Mouse (Mus musculus): Measurements from ENCODE around the gene Acp2. TPM values are rescaled to one million over a fixed set of nuclear protein-coding genes. Genes with fewer than 3 reads are reported as not detected.
"Not testable (repeated sequence)": the region's sequence is repeated elsewhere in the genome, so short reads cannot be mapped to it uniquely, and the experiment has no call there.

The Acp2 gene
- polyA plus RNA-seq, 1 experiment from 2014 or later = 35.1 TPM

DNA sequence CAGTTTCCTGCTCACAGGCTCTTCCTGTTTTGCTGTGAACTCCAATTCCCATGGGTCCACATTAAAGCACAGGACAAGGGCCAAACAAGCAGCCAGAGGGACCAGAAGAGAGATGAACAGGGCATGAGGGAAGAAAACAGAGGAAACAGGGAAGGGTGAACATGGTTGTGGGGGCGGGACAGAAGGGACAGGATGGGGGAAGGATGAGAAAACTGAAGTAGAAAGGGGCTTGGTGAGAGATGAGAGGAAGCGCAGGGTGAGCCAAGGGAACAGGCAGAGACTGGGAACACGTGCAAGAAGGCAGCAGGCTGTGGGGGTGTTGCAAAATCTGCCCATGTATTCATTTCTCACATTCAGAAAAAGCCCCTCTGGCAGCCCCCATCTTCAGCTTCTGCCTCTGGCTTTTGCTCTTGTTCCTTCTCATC is 6.1 kb upstream of the Acp2 start:
- Histone ChIP-seq H3K4me1 (peaks cover 11% of the 10 kb centered on the region), H3K36me3 (no peaks in the 10 kb centered on the region), H3K9me3 (replicated peaks) (no peaks in the 10 kb centered on the region), H3K9ac (replicated peaks) (no peak overlapping the region), H3K27me3 (replicated peaks) (no peaks in the 10 kb centered on the region), H3K4me3 (replicated peaks) (no peak overlapping the region), H3K4me2 (no peak overlapping the region), H3K27ac (replicated peaks) (no peak overlapping the region)
- no peak for ATAC-seq (ENCODE audit: low FRiP score)
- 75% methylated on average over 3 of the region's 3 CpGs for WGBS

DNA sequence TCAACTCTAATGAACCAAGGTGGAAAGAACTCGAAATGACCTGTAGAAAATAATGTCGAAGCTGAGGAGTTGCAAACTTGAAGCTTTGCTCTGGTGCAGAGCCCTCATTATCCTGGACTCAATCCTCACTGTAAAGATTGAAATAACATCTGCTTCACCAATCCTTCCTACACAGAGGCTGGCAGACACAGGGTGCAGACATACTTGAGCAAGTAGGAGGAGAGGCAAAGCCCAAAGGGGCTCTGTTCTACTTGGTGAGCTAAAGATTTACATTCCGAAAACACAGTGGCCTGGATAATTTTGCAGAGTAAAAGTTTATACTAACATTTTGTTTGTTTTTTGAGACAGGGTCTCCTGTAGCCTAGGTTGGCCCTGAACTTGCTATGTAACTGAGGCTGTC is 3.8 kb upstream of the Acp2 start:
- H3K27ac ChIP-seq (replicated peaks) = no peak overlapping the region
- no peaks in the 10 kb centered on the region for H3K27me3 ChIP-seq (replicated peaks)
- no peaks in the 10 kb centered on the region for H3K36me3 ChIP-seq
- ATAC-seq (ENCODE audit: low FRiP score) = no peak
- H3K4me3 ChIP-seq (replicated peaks) = no peak overlapping the region
- H3K9me3 ChIP-seq (replicated peaks) = no peaks in the 10 kb centered on the region
- 86% methylated on average over 3 of the region's 3 CpGs for WGBS
- no peak overlapping the region for H3K4me2 ChIP-seq
- no peak overlapping the region for H3K9ac ChIP-seq (replicated peaks)
- H3K4me1 ChIP-seq = peaks cover 24% of the 10 kb centered on the region

DNA sequence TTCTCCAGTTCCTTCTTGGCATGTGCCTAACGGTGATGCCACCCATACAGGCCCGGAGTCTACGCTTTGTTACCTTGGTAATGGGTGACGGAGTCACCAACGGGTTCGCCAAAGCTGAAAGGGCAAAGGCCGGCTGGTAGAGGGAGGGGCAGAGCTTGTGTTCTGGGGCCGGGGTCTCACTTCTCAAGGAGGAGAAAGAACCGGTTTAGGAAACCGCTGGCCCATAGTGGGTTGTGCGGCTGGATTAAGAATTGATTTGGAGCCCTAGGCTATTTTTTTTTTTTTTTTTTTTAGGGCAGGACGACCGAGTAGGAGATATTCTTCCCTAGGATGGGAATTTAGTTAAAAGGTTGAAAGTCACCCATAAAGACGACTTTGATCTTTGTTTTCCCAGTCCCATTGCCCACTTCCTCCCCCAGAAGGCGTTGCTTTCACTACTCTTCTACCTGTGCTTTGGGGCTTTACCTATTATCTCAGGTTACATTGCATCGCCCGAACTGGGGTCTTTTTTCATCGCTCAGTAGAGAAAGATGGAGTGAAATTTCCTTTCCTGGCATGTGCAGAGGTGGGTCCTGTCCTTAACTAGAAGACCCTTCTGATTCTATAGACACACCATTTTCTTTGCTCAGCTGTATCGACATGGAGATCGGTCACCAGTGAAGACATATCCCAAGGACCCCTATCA is 429 bp downstream of the Acp2 start:
- 12% methylated on average over 20 of the region's 20 CpGs for WGBS
- Histone ChIP-seq H3K4me3 (replicated peaks) (peak overlapping the region; percentile 56), H3K27me3 (replicated peaks) (no peaks in the 10 kb centered on the region), H3K4me2 (peak overlapping the region; percentile 74), H3K27ac (replicated peaks) (peak overlapping the region; percentile 93), H3K36me3 (peaks cover 23% of the 10 kb centered on the region), H3K9ac (replicated peaks) (peak overlapping the region; percentile 63), H3K9me3 (replicated peaks) (no peaks in the 10 kb centered on the region), H3K4me1 (peaks cover 32% of the 10 kb centered on the region)
- no peak; the same call in none of the 2 replicates for ATAC-seq (ENCODE audit: low FRiP score)

DNA sequence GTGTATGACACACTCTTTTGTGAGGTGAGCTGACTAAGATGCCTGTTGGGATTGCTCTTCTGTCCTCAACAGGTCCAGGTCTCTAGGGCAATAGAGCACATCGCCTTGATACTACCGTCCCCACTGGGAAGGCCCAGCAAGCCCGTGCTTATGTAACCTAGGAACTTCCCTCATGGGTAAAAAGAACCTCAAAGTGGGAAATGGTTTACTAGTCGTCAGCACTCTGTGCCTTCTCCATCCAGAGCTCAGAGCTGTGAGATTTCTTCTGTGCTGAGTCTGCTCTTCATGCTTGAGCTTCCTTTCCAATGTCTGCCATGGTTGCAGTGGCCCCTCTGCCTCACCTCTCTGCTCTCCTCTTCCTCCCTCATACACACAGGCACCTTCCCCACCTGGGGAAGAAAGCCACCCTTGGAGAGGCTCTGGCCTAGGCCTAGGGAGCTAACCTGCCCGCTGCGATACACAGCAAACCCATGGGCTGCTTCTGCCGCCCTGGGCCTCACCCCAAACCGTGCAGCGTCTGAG is 3.6 kb downstream of the Acp2 start:
- H3K9me3 ChIP-seq (replicated peaks) = no peaks in the 10 kb centered on the region
- no peak overlapping the region for H3K4me3 ChIP-seq (replicated peaks)
- H3K36me3 ChIP-seq = peaks cover 53% of the 10 kb centered on the region
- H3K27ac ChIP-seq (replicated peaks) = no peak overlapping the region
- H3K4me2 ChIP-seq = no peak overlapping the region
- 92% methylated on average over 9 of the region's 9 CpGs for WGBS
- peaks cover 32% of the 10 kb centered on the region for H3K4me1 ChIP-seq
- no peak overlapping the region for H3K9ac ChIP-seq (replicated peaks)
- no peaks in the 10 kb centered on the region for H3K27me3 ChIP-seq (replicated peaks)
- ATAC-seq (ENCODE audit: low FRiP score) = no peak

DNA sequence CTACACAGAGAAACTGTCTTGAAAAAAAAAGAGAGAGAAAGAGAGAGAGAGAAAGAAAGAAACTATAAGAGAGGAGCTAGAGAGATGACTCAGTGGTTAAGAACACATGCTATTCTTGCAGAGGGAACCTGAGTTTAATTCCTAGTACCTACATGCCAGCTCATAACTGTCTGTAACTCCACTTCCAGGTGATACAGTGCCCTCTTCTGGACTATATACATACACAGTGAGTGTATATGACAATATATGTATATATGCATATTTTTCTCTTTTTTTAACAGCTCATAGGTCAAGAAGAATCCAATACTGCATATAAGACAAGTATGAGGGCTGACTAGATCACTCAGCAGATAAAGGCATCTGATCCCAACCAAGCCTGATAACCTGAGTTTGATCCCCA is 10.6 kb downstream of the Acp2 start:
- H3K4me2 ChIP-seq = no peak overlapping the region
- H3K27me3 ChIP-seq (replicated peaks) = no peaks in the 10 kb centered on the region
- no peak overlapping the region for H3K27ac ChIP-seq (replicated peaks)
- no peak overlapping the region for H3K4me3 ChIP-seq (replicated peaks)
- H3K9ac ChIP-seq (replicated peaks) = no peak overlapping the region
- ATAC-seq (ENCODE audit: low FRiP score) = no peak
- H3K9me3 ChIP-seq (replicated peaks) = no peaks in the 10 kb centered on the region
- 0 out of 2 replicates have a peak, but pooled peaks cover 4% of the 10 kb centered on the region for H3K4me1 ChIP-seq
- H3K36me3 ChIP-seq = peaks cover 79% of the 10 kb centered on the region

DNA sequence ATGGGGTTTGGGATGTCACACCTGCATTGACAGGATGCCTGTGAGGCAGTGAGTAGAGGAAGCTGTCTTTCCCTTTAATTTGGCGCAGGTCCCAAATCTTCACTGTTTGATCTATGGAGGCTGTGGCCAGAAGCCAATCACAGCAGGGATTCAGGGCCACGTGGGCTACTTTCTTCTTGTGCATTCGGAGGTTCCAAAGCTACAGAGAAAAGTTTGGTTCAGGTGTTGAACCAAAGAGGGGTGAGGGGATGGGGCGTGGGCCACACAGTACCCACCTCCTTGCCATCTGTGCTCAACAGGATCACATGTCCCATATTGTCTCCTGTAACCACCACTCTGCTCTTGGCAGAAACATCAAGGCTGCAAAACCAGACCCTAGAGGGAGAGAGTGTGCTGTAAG is 14.3 kb downstream of the Acp2 start:
- Histone ChIP-seq H3K36me3 (peaks cover 49% of the 10 kb centered on the region), H3K4me1 (0 out of 2 replicates have a peak, but pooled peaks cover 4% of the 10 kb centered on the region), H3K9me3 (replicated peaks) (no peaks in the 10 kb centered on the region), H3K4me2 (no peak overlapping the region), H3K27ac (replicated peaks) (peak overlapping the region; percentile 41; the same call in 1 of the 2 replicates), H3K27me3 (replicated peaks) (no peaks in the 10 kb centered on the region), H3K4me3 (replicated peaks) (no peak overlapping the region), H3K9ac (replicated peaks) (no peak overlapping the region)
- no peak for ATAC-seq (ENCODE audit: low FRiP score)
- 68% methylated on average over 4 of the region's 4 CpGs for WGBS

DNA sequence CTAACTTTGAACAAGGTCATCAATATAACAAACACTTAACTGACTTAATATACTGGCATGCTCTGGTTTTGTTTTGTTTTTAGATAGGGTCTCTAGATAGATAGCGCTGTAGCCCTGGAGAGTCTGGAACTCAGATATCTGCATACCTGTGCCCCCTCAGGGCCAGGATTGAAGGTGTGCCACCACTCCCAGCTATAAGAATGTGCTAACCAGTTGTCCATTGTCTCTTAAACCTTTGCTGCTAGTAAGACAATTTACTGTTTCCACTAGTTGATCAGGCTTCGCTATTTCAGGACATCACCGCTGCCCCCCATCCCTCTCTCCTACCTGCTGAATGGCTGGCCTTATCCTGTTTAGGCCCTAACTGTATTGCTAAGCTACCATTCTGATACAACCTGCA is 17.8 kb downstream of the Acp2 start:
- 93% methylated on average over 3 of the region's 3 CpGs for WGBS
- H3K36me3 ChIP-seq = peaks cover 20% of the 10 kb centered on the region; the same call in 1 of the 2 replicates
- no peak overlapping the region for H3K4me2 ChIP-seq
- H3K9ac ChIP-seq (replicated peaks) = no peak overlapping the region
- ATAC-seq (ENCODE audit: low FRiP score) = no peak
- no peak overlapping the region for H3K27ac ChIP-seq (replicated peaks)
- H3K27me3 ChIP-seq (replicated peaks) = no peaks in the 10 kb centered on the region
- no peaks in the 10 kb centered on the region for H3K9me3 ChIP-seq (replicated peaks)
- no peak overlapping the region for H3K4me3 ChIP-seq (replicated peaks)
- H3K4me1 ChIP-seq = 0 out of 2 replicates have a peak, but pooled peaks cover 4% of the 10 kb centered on the region

DNA sequence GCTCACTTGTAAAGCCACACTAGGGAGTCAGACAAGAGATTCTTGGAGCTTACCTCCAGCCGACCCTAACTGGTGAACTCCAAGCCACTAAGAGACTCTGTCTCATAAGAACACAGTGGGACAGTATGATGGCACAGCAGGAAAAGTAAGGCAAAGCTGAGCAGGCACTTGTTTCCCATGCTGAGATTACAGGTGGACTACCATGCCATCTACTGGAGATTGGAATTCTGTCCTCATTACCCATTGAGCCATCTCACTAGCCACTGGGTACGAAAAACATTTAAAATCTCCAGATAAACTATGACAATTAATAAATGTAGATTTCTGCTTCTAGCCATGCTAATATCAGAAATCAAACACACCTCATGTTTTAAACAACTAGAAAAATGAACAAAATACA is 20.9 kb downstream of the Acp2 start:
- no peak for ATAC-seq (ENCODE audit: low FRiP score)
- Histone ChIP-seq H3K27ac (replicated peaks) (no peak overlapping the region), H3K36me3 (0 out of 2 replicates have a peak, but pooled peaks cover 4% of the 10 kb centered on the region), H3K9ac (replicated peaks) (no peak overlapping the region), H3K4me2 (no peak overlapping the region), H3K27me3 (replicated peaks) (no peaks in the 10 kb centered on the region), H3K4me1 (no peaks in the 10 kb centered on the region), H3K9me3 (replicated peaks) (no peaks in the 10 kb centered on the region), H3K4me3 (replicated peaks) (no peak overlapping the region)
- 90% methylated on average over 2 of the region's 2 CpGs for WGBS

DNA sequence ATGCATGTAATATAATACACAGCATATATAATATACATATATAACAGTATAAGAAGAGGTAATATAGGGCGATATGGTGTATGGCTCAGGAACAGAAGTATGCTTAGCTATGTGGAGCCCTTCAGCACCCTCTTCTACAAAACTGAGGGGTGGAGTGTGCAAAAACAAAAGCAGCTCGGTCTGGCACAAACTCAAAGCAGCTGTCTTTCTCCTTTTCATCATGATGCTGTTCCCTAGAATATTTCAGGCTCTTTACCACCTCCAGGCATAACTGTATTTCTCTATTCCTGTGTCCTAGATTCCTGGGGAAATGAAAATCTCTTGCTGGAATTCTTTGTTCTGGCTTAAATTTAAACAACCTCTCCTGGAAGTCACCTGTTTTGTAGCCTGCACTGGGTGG is 27.1 kb downstream of the Acp2 start:
- WGBS = 83% methylated on average over 2 of the region's 2 CpGs
- H3K4me2 ChIP-seq = no peak overlapping the region
- H3K36me3 ChIP-seq = peaks cover 12% of the 10 kb centered on the region; the same call in 1 of the 2 replicates
- no peak overlapping the region for H3K9ac ChIP-seq (replicated peaks)
- H3K4me1 ChIP-seq = no peaks in the 10 kb centered on the region
- H3K4me3 ChIP-seq (replicated peaks) = no peak overlapping the region
- H3K27me3 ChIP-seq (replicated peaks) = no peaks in the 10 kb centered on the region
- no peaks in the 10 kb centered on the region for H3K9me3 ChIP-seq (replicated peaks)
- no peak overlapping the region for H3K27ac ChIP-seq (replicated peaks)
- no peak for ATAC-seq (ENCODE audit: low FRiP score)

DNA sequence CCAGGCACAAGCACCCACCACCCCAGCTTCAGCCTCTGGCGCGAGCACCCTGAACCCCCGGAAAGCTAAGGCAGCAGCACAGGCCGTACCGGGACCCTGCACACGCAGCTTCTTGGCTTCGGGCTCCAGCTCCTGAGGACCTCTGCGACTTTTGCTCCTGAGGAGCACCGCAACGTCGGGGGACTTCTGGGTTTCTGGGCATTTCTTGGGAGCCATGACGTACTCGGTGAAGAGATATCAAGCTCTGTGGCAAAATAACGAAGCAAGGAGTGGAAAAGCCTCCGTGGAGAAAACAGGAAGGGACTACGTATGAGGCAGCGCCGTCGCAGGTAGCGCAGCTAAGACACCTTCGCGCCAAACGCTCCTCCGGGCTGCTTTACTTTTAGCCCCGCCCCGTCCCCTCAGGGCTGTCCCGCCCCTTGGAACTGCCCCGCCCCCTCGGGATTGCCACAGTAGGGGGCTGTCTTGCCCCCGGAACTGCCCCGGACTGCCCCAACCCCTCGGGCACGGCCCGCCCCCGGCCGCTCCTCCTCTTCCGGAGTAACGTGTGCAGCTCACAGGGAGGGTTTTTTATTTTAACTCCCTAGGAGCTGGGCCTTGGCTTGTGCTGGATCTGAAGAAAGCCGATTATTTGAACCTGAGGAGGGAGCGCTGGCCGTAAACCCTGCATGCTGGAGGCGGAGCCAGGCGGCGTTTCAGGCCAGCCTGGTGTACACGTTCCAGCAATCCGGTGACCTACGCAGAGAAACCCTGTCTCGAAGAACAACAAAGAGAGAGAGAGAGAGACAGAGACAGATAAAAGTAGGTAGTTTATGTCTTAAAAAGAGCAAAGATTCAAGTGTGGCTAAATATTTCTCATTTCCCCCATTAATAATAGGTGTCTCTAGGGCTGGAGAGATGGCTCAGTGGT is 34.2 kb downstream of the Acp2 start, which contains the start of gene Ddb2:
TSS of gene Ddb2 (minus strand) at position 382 of the 910 bp plus-strand sequence.
- Histone ChIP-seq H3K36me3 (peaks cover 10% of the 10 kb centered on the region; the same call in 1 of the 2 replicates), H3K9ac (replicated peaks) (peak within 1 kb of the TSS; percentile 64), H3K27me3 (replicated peaks) (no peaks in the 10 kb centered on the region), H3K9me3 (replicated peaks) (no peaks in the 10 kb centered on the region), H3K4me2 (peak within 1 kb of the TSS; percentile 88), H3K4me1 (peaks cover 7% of the 10 kb centered on the region), H3K27ac (replicated peaks) (peak within 1 kb of the TSS; percentile 93), H3K4me3 (replicated peaks) (peak within 1 kb of the TSS; percentile 61)
- under 1% methylated on average over 47 of the region's 48 CpGs for WGBS
- ATAC-seq (ENCODE audit: low FRiP score) = peak; percentile 98

DNA sequence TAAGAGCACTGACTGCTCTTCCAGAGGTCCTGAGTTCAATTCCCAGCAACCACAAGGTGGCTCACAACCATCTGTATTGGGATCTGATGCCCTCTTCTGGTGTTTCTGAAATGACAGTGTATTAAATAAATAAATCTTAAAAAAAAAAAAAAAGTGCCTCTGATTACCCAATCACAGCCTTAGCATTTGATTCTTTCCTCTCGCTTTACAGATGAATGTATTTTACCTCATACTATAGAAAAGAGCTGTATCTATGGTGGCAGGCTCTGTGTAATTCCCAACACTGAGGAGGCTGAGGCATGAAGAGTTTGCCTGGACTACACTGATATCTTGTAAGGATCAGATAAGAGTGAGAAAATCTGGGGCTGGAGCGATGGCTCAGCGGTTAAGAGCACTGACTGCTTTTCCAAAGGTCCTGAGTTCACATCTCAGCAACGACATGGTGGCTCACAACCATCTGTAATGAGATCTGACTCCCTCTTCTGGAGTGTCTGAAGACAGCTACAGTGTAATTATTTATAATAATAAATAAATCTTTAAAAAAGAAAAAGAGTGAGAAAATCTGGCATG is 34.9 kb downstream of the Acp2 start:
- H3K27me3 ChIP-seq (replicated peaks); H3K9me3 ChIP-seq (replicated peaks); H3K36me3 ChIP-seq; H3K4me1 ChIP-seq; H3K9ac ChIP-seq (replicated peaks): not testable (repeated sequence)
- peak overlapping the region; percentile 61 for H3K4me3 ChIP-seq (replicated peaks)
- ATAC-seq (ENCODE audit: low FRiP score) = peak; percentile 73
- peak overlapping the region; percentile 88 for H3K4me2 ChIP-seq
- 18% methylated on average over 4 of the region's 4 CpGs for WGBS
- peak overlapping the region; percentile 93 for H3K27ac ChIP-seq (replicated peaks)
